Mouse (Mus musculus): ENCODE data around the gene Wdr4.

GRCm38 (mm10) chr17:31556253-31556652 is 36.5 kb upstream of the Wdr4 start:
- TF ChIP-seq GATA1 (IDR thresholded peaks at IDR 0.05; ENCODE audit: low read length) (no peak), TAL1 (IDR thresholded peaks at IDR 0.05; ENCODE audit: low read length) (no peak)
